Mouse (Mus musculus) gonadal fat pad, adult 2 months (tissue): ENCODE measurements around the gene A830018L16Rik. TPM values are rescaled to one million over a fixed set of nuclear protein-coding genes. Genes with fewer than 3 reads are reported as not detected.
"Not testable (repeated sequence)": the region's sequence is repeated elsewhere in the genome, so short reads cannot be mapped to it uniquely, and the experiment has no call there.

Experiments used
- DNase-seq: peaks from one replicate; pipeline ENCODE4 v3.0.0-alpha.2; 2012; ENCODE audit warnings: low read depth
- polyA plus RNA-seq: library from polyadenylated mRNA; depleted of rRNA; stranded (reverse); fragments of >200 nt; gene quantifications from 2 replicates; pipeline ENCODE4 v1.2.3, GENCODE M21; 2012

The A830018L16Rik gene
- polyA plus RNA-seq, 1 experiment = 1.2 TPM

GRCm38 (mm10) chr1:11997574-11997973 is 583.7 kb downstream of the A830018L16Rik start:
- no peak for DNase-seq

DNA sequence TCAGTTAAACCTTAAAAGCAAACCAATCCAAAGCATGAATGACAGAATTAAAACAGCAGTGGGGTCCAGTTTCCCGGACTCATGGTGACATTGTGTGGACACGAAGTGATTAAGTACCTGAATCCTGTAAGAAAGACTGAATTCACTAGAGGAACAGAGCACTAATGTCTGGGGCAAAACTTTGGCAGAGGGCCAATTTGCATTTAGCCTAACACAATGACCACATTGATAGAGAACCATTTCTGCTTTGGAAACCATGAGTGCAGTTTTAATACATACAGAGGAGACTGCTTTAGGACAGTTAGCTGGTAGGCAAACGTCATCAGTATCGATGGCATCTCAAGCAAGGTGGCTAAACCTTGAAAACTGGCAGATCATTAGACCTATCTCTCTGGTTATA is 586.7 kb downstream of the A830018L16Rik start:
- DNase-seq = no peak

GRCm38 (mm10) chr1:12008789-12009550 is 595.1 kb downstream of the A830018L16Rik start:
- DNase-seq = no peak

DNA sequence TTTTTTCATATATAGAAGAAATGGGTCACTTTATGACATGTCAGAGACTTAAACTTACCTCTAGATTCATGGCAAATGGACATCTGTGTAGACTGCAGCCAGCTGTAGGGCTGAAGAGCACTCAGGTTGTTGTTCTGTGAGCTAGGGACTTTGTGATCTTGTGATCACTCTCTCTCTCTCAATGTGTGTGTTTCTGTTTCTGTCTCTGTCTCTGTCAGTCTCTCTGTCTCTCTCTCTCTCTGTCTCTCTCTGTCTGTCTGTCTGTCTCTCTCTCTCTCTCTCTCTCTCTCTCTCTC is 595.6 kb downstream of the A830018L16Rik start:
- DNase-seq = no peak

- DNase-seq = no peak
These were observed 596.7 kb downstream of the A830018L16Rik start for GRCm38 (mm10) chr1:12010607-12011006.

DNA sequence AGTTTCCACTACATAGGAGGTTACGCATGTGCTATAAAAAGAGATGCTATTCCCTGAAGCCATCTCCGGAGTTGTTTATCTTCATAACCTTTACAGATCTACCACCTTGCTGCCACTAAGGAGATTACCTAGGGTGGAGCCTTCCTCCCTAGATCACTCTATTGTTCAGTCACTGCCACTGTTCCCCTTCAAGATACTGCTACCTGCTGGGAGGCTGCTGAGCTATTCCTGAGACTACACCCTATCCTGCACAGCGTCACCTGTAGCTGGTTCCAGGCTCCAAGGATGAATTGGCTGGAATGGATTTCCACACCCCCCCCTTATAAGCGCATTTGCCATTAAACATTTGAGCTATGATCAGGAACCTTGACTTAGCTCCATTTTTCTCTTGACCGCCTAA is 606.7 kb downstream of the A830018L16Rik start:
- not testable (repeated sequence) for DNase-seq
